Mouse (Mus musculus): ENCODE data around the gene Tmeff2. TPM values are rescaled to one million over a fixed set of nuclear protein-coding genes. Genes with fewer than 3 reads are reported as not detected.

Gene Tmeff2
- total RNA-seq, 2 experiments from 2014 or later = 0.36 to 0.41 TPM

DNA sequence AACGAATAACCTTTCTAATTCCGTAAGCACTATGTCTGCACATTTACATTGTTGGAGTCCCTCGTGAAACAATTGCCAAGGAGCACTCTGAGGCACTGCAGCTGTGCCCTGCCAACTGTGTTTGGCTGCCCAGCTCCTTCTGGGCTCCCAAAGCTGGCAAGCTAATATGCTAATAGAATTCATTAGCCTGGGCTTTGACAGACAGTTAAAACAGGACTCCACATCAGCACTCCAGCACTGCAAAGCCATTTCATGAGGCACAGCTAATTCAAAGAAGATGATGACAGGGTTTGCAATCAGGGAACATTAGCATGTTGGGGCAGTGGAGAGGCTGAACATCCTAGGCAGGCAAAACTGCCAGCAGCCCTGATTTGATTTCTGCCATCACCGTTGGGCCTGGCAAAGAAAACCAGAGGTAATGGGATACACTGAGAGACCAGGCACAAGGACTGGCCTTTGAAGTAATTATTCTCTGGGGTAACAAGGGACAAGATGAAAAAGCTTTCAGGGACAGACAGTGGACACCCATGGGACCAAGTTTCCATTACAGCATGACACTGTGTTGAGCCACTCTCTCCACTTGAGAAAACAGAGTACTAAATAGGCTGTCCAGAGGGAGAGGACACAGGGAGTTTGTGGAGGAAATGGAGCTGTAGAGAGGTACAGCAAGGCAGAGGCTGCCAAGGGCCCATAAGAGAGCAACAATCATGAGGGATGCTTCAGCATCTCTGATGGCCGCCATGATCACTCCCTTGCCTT is 316.0 kb downstream of the Tmeff2 start:
- DNase-seq = no peak

DNA sequence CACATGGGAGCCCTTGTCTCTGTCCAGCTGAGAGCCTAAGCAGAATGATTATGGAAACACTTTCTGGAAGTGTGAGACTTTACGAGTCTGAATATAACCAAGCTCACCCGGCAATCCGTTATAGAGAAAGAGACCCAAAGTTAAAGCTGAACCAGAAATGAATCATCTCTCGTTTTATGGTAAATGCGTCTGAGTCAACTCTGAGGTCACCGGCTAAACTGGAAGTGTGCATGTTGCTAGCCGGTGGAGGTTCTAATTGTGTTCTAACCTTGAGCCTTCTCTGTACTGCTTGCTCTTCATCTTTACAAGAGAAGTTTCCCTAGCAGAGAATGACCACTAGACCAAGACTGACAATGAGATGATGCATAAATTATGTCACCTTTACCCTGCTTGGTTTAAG is 316.8 kb downstream of the Tmeff2 start:
- DNase-seq = no peak

DNA sequence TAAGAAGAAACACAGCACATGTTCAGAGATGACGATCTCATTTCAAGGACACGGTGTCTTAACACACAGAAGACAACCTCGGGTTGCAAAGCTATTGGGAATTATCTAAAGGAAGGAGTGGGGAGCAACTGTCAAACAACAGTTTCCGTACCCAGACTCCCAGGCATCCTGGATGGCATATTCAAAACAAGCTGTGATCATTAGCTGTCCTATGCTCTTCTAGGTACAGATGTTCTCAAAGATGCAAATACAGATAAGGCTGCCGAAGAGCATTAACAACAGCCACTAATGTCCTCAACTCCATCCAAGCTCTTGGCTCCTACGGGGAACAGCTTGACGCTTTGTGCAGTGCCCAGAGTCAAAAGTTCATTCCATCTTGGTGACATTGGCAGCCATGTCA is 324.7 kb downstream of the Tmeff2 start:
- no peak for DNase-seq

Small RNA genes within 50 kb of the gene (microRNA-seq; reads per million reads assigned to microRNA genes)
- 0 reads per million in 2 experiments for gene Gm25736

All from heart, postnatal 4 days (tissue).